7 mouse cellular contexts compared by ENCODE assay signal in the genomic region with DNA sequence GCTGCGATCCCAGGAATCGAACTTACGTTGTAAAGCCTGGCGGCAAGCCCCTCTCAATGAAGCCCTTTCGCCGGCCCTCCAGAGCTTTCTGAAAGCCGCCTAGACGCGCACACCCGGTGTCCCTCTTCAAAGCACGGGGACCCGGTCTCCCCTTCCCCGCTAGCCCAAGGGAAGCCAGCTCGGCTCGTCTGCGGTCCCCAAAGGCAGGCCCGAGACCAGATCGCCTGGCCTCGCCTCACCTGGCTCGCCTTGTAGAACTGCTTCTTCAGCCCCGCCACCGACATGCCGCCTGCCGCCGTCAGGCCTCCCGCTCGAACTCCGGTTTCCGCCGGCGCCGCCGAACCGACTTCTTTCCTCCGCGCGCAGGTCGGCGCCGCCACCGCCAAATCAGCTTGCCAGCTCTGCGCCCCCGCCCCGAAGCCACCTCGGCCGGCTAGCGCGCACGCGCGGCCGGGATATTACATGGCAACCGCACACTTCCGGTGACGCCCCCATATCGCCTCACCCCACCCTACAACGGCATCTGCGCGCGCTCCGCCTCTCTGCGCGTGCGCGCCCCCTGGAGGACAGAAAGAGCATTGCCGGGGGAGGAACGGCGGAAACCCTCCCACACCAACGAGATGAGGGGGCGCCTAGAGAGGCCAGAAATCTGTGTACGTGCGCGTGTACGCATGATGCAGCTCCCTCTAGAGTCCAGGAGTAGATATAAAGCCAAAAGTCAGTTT. TPM values are rescaled to one million over a fixed set of nuclear protein-coding genes. Genes with fewer than 3 reads are reported as not detected.
A peak's percentile ranks its signal among the peaks of the same experiment; 100 is the strongest.
DNase-seq lines count a peak whose midpoint lies in the region; ATAC-seq lines count a peak whose summit lies in the region.

A gene (minus strand): TSS at position 460 of the 725 bp plus-strand sequence.

- peaks cover 40% of the 10 kb centered on the region for H3K4me1 ChIP-seq in intestine, embryonic 16.5 days (ENCODE audit: control insufficient read depth, insufficient read depth, low read length)
- H3K4me1 ChIP-seq in midbrain, embryonic 11.5 days (ENCODE audit: control insufficient read depth, insufficient read depth, low read length), result peaks cover 12% of the 10 kb centered on the region

- no peaks in the 10 kb centered on the region for H3K27me3 ChIP-seq in intestine, embryonic 16.5 days (replicated peaks; ENCODE audit: control insufficient read depth, insufficient read depth, low read length)
- no peaks in the 10 kb centered on the region for H3K27me3 ChIP-seq in midbrain, embryonic 11.5 days (ENCODE audit: control insufficient read depth, insufficient read depth, low read length)

- ATAC-seq in intestine, embryonic 16.5 days, result peak; percentile 86
- ATAC-seq in midbrain, embryonic 11.5 days (ENCODE audit: low FRiP score), result peak; percentile 89

- peak within 1 kb of the TSS; percentile 94 for H3K4me3 ChIP-seq in intestine, embryonic 16.5 days (ENCODE audit: low read length)
- peak within 1 kb of the TSS; percentile 87 for H3K4me3 ChIP-seq in midbrain, embryonic 11.5 days (ENCODE audit: low read depth, low read length)

- intact Hi-C loops in left cerebral cortex, postnatal 36 days (cut with DNase I), result no loop called here

- WGBS in intestine, embryonic 16.5 days, result under 1% methylated on average over 73 of the region's 74 CpGs
- WGBS in midbrain, embryonic 11.5 days, result under 1% methylated on average over 73 of the region's 74 CpGs

- no peaks in the 10 kb centered on the region for H3K9me3 ChIP-seq in intestine, embryonic 16.5 days (ENCODE audit: control insufficient read depth, low read length)
- H3K9me3 ChIP-seq in midbrain, embryonic 11.5 days (ENCODE audit: control insufficient read depth, low read length), result no peaks in the 10 kb centered on the region

- H3K27ac ChIP-seq in intestine, embryonic 16.5 days (ENCODE audit: low read length), result peak within 1 kb of the TSS; percentile 89
- peak within 1 kb of the TSS; percentile 77 for H3K27ac ChIP-seq in midbrain, embryonic 11.5 days (ENCODE audit: low read depth, low read length)

- peaks cover 4% of the 10 kb centered on the region; the same call in 1 of the 2 replicates for H3K36me3 ChIP-seq in intestine, embryonic 16.5 days (ENCODE audit: control insufficient read depth, insufficient read depth, low read length)
- H3K36me3 ChIP-seq in midbrain, embryonic 11.5 days (ENCODE audit: control insufficient read depth, insufficient read depth, low read length), result no peaks in the 10 kb centered on the region; the same call in 1 of the 2 replicates

- H3K9ac ChIP-seq in intestine, embryonic 16.5 days (ENCODE audit: low read depth, low read length), result peak within 1 kb of the TSS; percentile 96
- H3K9ac ChIP-seq in midbrain, embryonic 11.5 days (ENCODE audit: low read length), result peak within 1 kb of the TSS; percentile 90

- peak within 1 kb of the TSS; percentile 70 for H3K4me2 ChIP-seq in intestine, embryonic 16.5 days (ENCODE audit: low read depth, low read length)
- peak within 1 kb of the TSS; percentile 66 for H3K4me2 ChIP-seq in midbrain, embryonic 11.5 days

- peak; percentile 99 for DNase-seq in adrenal gland, adult 8-10 months
- peak; percentile 99 for DNase-seq in embryo, embryonic 9.5 days (ENCODE audit: extremely low spot score)
- peak; percentile 99 for DNase-seq in gastrocnemius, postnatal 4 days (ENCODE audit: low spot score in 2 of 2)
- peak; percentile 100 for DNase-seq in left cerebral cortex, postnatal 36 days (ENCODE audit: low spot score in 2 of 2)
- peak; percentile 100 for DNase-seq in midbrain, embryonic 11.5 days (ENCODE audit: low spot score, missing footprints)
- peak; percentile 99 for DNase-seq in skeletal muscle tissue, adult 2 months (ENCODE audit: low read depth, low spot score)

RNA-seq across cellular contexts. Expression of the gene that starts here (rescaled TPM):
- 10 to 100 TPM; 44.3 to 52.5 (median 49.9) TPM for total RNA-seq in adrenal gland, adult 8-10 months (2022)
- total RNA-seq in gastrocnemius, postnatal 4 days (2021), result 10 to 100 TPM; 56.0 to 59.9 TPM
- polyA plus RNA-seq in intestine, embryonic 16.5 days (2015; fragmentation: Nextera tagmentation; extraction: Ambion mirVana), result 120 and 131 TPM in 2 replicates
- 10 to 100 TPM; 39.3 to 45.1 TPM for total RNA-seq in left cerebral cortex, postnatal 36 days (2021)
- polyA plus RNA-seq in midbrain, embryonic 11.5 days (2014; fragmentation: Nextera tagmentation; extraction: Ambion mirVana), result 106 and 118 TPM in 2 replicates

Comparison
In these comparisons a context has a peak if more than half of its experiments do, and no peak if none do; other contexts are left out.
1. Peak in every context shown above with its lines: DNase-seq, ATAC-seq, H3K4me3 ChIP-seq and H3K27ac ChIP-seq.